Mouse (Mus musculus) bone marrow macrophage, adult 2 months (primary cell): ENCODE data around the gene Cradd. TPM values are rescaled to one million over a fixed set of nuclear protein-coding genes. Genes with fewer than 3 reads are reported as not detected.

Experiments used
- H3K27ac ChIP-seq: 2 replicates; pipeline ENCODE4 v1.5.1; 2012; ENCODE audit warnings: low read depth, low read length; ENCODE audit not compliant: insufficient read depth
- H3K4me1 ChIP-seq: 2 replicates; pipeline ENCODE4 v1.6.1; 2012; ENCODE audit warnings: low read length; ENCODE audit not compliant: control insufficient read depth, insufficient read depth
- H3K4me3 ChIP-seq: 2 replicates; pipeline ENCODE4 v1.5.1; 2012; ENCODE audit warnings: mild to moderate bottlenecking, low read length, moderate library complexity; ENCODE audit not compliant: insufficient read depth
- CTCF ChIP-seq: IDR thresholded peaks from 2 replicates; pipeline ENCODE4 v1.5.1; 2012; ENCODE audit warnings: low read depth, mild to moderate bottlenecking, low read length, moderate library complexity
- POLR2A ChIP-seq: IDR thresholded peaks from 2 replicates; pipeline ENCODE4 v1.6.1; 2012; ENCODE audit warnings: mild to moderate bottlenecking, low read depth, low read length, borderline replicate concordance
- polyA plus RNA-seq: library from polyadenylated mRNA; stranded (reverse); fragments of >200 nt; gene quantifications from 2 replicates; pipeline ENCODE4 v1.2.4, GENCODE M21; 2012; ENCODE audit not compliant: missing spikeins, insufficient read depth, insufficient read length

Cradd gene
- polyA plus RNA-seq, 1 experiment, result 12.2 TPM

DNA sequence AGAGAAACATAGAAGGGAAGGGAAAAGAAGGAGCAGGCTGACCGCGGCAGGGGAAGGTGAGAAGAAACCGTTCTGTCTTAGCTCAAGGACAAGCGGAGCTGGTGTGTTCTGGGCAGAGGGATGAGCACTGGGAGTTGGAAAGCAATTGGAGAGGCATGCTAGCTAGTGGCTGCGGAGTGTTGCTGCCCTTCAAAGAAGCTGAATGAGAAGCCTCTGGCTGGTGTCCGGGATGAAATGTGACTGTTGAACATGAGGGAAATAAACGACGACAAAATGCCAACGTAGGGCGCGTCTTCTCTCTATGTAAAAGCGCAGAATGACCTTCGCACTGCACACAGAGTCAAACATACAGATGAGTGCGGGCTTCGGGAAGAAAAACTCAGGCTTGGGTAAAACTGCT lies 108.6 kb downstream of the Cradd start:
- TF ChIP-seq CTCF, result no peak
- TF ChIP-seq POLR2A, result no peak
- no peak overlapping the region for H3K27ac ChIP-seq
- no peak overlapping the region for H3K4me3 ChIP-seq
- H3K4me1 ChIP-seq, result peaks cover 6% of the 10 kb centered on the region; the same call in 1 of the 2 replicates

- H3K4me1 ChIP-seq, result peaks cover 9% of the 10 kb centered on the region; the same call in 1 of the 2 replicates
These were observed 110.1 kb downstream of the Cradd start for GRCm38 (mm10) chr10:95213820-95214219.

DNA sequence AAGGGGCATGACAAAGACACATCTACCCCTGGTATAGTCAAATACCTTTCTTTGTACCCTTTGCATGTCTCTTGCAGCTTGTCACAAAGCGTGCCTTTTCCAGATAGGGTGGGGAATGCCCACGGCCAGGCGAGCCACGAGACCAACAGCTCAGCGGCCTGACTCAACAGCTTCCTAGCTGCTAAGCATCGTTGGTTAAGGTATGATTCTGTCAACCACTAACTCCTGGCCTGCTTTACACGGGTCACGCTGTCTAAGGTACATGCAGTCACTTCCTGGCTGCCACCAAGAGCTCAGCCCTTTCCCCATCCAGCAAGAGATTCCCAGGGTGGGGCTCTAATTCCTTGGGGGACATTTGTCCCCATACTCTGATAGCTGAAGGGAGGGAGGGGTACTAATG lies 110.6 kb downstream of the Cradd start:
- H3K4me1 ChIP-seq, result peaks cover 9% of the 10 kb centered on the region; the same call in 1 of the 2 replicates
- no peak for TF ChIP-seq POLR2A
- no peak for TF ChIP-seq CTCF
- no peak overlapping the region for H3K27ac ChIP-seq
- H3K4me3 ChIP-seq, result no peak overlapping the region

More at GRCm38 (mm10) chr10:95213820-95214219, 110.1 kb downstream of the Cradd start:
- TF ChIP-seq CTCF (no peak), POLR2A (no peak)
- Histone ChIP-seq H3K27ac (no peak overlapping the region), H3K4me3 (no peak overlapping the region)

GRCm38 (mm10) chr10:95211660-95212059 lies 112.3 kb downstream of the Cradd start:
- TF ChIP-seq CTCF (no peak), POLR2A (no peak)
- no peak overlapping the region for H3K4me3 ChIP-seq
- no peak overlapping the region for H3K27ac ChIP-seq
- peaks cover 9% of the 10 kb centered on the region; the same call in 1 of the 2 replicates for H3K4me1 ChIP-seq

GRCm38 (mm10) chr10:95210664-95211372 lies 113.1 kb downstream of the Cradd start:
- Histone ChIP-seq H3K4me3 (no peak overlapping the region), H3K27ac (no peak overlapping the region), H3K4me1 (peaks cover 9% of the 10 kb centered on the region; the same call in 1 of the 2 replicates)
- TF ChIP-seq CTCF (no peak), POLR2A (no peak)

GRCm38 (mm10) chr10:95210167-95210566 lies 113.8 kb downstream of the Cradd start:
- Histone ChIP-seq H3K4me1 (peaks cover 9% of the 10 kb centered on the region; the same call in 1 of the 2 replicates), H3K27ac (no peak overlapping the region), H3K4me3 (no peak overlapping the region)
- TF ChIP-seq CTCF, result no peak
- TF ChIP-seq POLR2A, result no peak

- Histone ChIP-seq H3K4me1 (peaks cover 7% of the 10 kb centered on the region; the same call in 1 of the 2 replicates), H3K4me3 (no peak overlapping the region), H3K27ac (no peak overlapping the region)
- no peak for TF ChIP-seq CTCF
- no peak for TF ChIP-seq POLR2A
These were observed 116.5 kb downstream of the Cradd start for GRCm38 (mm10) chr10:95207423-95207822.

- Histone ChIP-seq H3K27ac (no peak overlapping the region), H3K4me1 (no peaks in the 10 kb centered on the region), H3K4me3 (no peak overlapping the region)
- TF ChIP-seq POLR2A (no peak), CTCF (no peak)
These were observed 122.4 kb downstream of the Cradd start for GRCm38 (mm10) chr10:95201514-95201913.

DNA sequence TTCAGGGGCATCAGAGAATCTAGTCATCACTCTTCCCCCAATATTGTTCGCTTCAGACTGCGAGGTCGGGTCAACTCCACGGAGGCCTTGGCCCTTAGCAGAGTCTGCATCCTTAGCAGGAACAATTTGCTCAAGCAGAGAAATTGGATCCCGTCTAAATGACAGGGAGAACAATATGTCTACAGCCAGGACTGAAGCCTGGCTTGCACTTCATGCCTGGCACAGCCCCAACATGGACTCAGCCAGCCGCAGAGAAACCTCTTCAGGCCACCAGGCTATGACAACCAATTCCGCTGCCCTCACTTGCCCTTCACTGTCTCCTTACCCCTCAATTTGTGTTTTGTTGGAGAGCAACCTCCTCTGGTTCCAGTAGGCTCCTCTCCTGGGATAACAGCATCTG lies 123.6 kb downstream of the Cradd start:
- Histone ChIP-seq H3K4me1 (peaks cover 8% of the 10 kb centered on the region), H3K27ac (no peak overlapping the region), H3K4me3 (no peak overlapping the region)
- no peak for TF ChIP-seq POLR2A
- TF ChIP-seq CTCF, result no peak

DNA sequence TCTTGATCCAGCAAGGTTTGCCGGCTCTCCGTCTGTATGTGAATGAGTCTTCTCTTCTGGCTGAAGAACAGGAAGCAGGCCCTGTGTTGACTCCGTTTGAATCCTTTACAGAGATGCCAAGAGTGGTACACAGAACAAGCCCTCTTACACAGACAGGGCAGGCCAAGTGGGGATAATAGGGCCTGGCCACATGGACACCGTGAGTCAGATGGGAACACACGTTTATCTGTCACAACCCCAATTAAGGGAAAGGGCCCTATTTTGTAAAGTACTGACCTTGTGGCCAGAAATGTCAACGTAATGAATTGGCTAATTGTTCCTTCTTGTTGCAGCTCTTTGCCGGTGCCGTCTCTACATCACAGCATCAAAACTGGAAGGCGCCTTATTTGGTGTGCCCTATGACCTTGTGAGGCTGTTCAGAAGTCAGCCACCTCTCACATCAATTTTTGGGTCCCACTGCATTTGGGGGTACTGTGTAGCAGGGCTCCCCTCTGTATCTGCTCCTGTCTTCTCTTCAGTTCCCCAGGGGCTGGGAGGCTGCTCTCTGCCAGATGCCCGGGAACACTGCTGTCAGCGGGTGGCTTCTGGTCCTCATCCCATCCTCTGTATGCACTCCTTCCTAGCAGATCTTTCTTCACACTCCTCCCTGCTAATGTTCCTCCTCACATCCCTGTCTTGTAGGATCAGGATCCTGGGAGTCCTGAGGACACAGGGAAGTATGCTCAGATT lies 124.2 kb downstream of the Cradd start:
- TF ChIP-seq POLR2A, result no peak
- TF ChIP-seq CTCF, result no peak
- H3K27ac ChIP-seq, result no peak overlapping the region
- H3K4me1 ChIP-seq, result peaks cover 13% of the 10 kb centered on the region
- no peak overlapping the region for H3K4me3 ChIP-seq
